Mouse (Mus musculus) lung, postnatal 0 days (tissue): ENCODE results near the gene P2ry14.

Experiments used
- CTCF ChIP-seq: IDR thresholded peaks from 2 replicates; pipeline ENCODE4 v1.5.1; 2016; ENCODE audit warnings: antibody characterized with exemption, mild to moderate bottlenecking
- EP300 ChIP-seq: IDR thresholded peaks from 2 replicates; pipeline ENCODE4 v1.6.1; 2016; ENCODE audit warnings: antibody characterized with exemption, mild to moderate bottlenecking, control low read depth

- TF ChIP-seq CTCF (peak; percentile 32; the same call in 1 of the 2 replicates), EP300 (no peak)
These were observed 15.1 kb upstream of the P2ry14 start for GRCm38 (mm10) chr3:59168476-59168875.
